Mouse (Mus musculus) Patski (cell line): ENCODE results near the gene Uckl1. TPM values are rescaled to one million over a fixed set of nuclear protein-coding genes. Genes with fewer than 3 reads are reported as not detected.
A peak's percentile ranks its signal among the peaks of the same experiment; 100 is the strongest.

ENCODE experiments used
- ATAC-seq: fragments of 100-300 bp; one replicate; pipeline ENCODE4 v1.8.0; 2021
- CTCF ChIA-PET: fragments of 350-600 bp; sonication (Branson Sonifier 250); formaldehyde crosslinking; loops from one replicate; lab custom pipeline; 2022; ENCODE audit warnings: inconsistent platforms; lab: Charles Lee
- POLR2A ChIA-PET: fragments of 350-600 bp; sonication (Branson Sonifier 250); formaldehyde crosslinking; loops from one replicate; lab custom pipeline; 2022; ENCODE audit warnings: antibody characterized with exemption, inconsistent platforms; lab: Charles Lee
- DNase-seq: peaks from one replicate; pipeline ENCODE4 v3.0.0-alpha.2; 2011; ENCODE audit warnings: low read depth, low spot score
- H3K27me3 ChIP-seq: fragments of 371-371 bp; one replicate; pipeline ENCODE4 v1.5.1; 2021
- CTCF ChIP-seq: fragments of 100-300 bp; IDR thresholded peaks from one replicate; pipeline ENCODE4 v1.5.1; 2021
- in situ Hi-C: fragments of 300-500 bp; cut with MboI; formaldehyde crosslinking; loops from 3 replicates; pipeline ENCODE4 v1.11.1; 2018; ENCODE audit warnings: low pct_unique_long_range_greater_than_20kb, mixed read lengths
- polyA plus RNA-seq: library from polyadenylated mRNA; unstranded; gene quantifications from one replicate; pipeline ENCODE4 v1.2.3, GENCODE M21; 2021

The Uckl1 gene
- polyA plus RNA-seq, 1 experiment from 2014 or later: 116 TPM

DNA sequence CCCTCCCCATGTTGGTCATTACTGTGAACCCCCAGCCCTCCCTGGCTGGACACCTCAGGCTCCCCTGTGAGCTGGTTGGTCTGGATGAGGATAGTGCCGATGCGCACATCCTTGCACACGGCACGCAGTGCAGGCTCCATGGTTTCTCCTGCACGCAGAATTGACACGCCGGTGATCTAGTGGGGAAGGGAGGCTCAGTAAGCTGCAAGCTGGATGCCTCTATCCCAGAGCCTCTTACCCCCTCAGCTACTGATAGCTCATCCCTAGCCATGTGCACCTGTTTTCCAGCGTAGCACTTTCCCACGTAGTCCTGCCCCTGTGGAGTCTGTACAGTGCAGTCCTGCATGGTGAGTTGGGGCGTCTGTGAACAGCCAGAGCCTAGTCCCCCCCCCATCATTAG, 14.8 kb downstream of the Uckl1 start:
- no peak for DNase-seq
- in situ Hi-C loops: no loop called here
- ChIA-PET CTCF (interaction anchor here (2.6 to 7.8 kb wide), 5 partner anchors 9 to 159 kb away, joined by 8 to 69 read pairs (median 18); no protein-coding TSS in a partner anchor), POLR2A (interaction anchor here (0.9 to 2.5 kb wide), 2 partner anchors 9 to 49 kb away, joined by 3 to 9 read pairs; partner anchors contain the start of gene Dnajc5)
- no peak for TF ChIP-seq CTCF
- no peaks in the 10 kb centered on the region for H3K27me3 ChIP-seq
- ATAC-seq: no peak

DNA sequence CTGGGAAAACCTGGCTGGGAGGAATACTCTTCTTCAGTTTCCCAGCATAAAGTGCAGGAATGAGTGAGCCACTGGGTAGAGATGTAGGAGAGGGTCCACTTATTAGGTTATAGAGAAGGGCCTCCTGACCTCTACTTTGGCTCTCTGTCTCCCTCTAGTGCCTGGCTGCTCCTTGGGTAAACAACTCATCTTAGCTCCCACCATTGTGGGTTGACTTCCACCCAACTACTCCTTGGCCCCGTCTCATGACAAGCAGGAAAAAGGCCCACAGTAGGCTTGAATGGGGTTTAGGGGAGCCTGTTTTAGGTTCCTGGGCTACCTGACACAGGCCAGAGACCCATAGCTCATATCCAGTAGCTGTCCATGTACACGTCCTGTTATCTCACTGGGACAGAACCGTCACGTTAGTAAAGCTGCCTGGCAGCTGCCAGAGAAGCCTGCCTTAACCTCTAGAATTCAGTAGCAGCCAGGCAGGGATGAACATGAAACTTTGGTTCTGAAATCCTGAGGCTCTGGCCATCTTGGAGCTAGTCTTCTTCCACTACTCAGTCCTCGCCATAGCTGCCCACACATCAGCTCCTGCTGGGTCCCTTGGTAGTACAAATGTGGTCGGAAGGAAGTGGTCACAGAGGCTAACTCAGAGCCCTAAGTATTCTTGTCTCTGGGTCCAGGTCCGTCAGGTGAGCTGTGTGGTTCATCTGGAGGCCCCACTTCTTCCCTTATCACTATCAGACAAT, 16.3 kb downstream of the Uckl1 start:
- no peak for TF ChIP-seq CTCF
- ATAC-seq: no peak
- ChIA-PET POLR2A (interaction anchor here (0.6 to 2.5 kb wide), 6 partner anchors 10 to 62 kb away, joined by 3 to 9 read pairs (median 5); partner anchors contain the start of gene Dnajc5), CTCF (interaction anchor here (0.6 to 7.8 kb wide), 22 partner anchors 11 to 234 kb away, joined by 3 to 69 read pairs (median 7); no protein-coding TSS in a partner anchor)
- DNase-seq: no peak
- no peaks in the 10 kb centered on the region for H3K27me3 ChIP-seq
- in situ Hi-C loops: no loop called here

DNA sequence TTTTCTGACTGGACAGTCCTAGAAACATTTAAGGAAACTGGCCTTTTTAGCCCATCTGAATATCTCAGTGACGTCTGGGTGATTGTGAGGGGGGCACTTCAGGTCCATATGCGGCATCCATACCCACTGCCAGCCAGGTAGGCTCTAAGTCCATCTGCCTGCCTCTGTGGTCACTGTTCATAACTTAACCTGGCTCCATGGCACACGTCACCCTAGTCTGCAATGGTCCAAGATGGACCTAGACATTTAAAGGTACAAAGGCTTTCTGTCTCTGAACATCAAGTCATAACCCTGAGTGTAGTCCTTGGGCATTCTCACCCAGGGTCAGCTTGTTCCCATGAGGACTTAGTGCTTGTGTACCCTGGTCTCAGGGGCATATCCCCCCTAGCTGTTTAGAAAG, 17.4 kb downstream of the Uckl1 start:
- POLR2A ChIA-PET: interaction anchor here (0.5 to 1.0 kb wide), 3 partner anchors 19 to 45 kb away, joined by 3 read pairs; no protein-coding TSS in a partner anchor
- CTCF ChIA-PET: interaction anchor here (0.6 to 7.8 kb wide), 12 partner anchors 10 to 173 kb away, joined by 3 to 69 read pairs (median 8); no protein-coding TSS in a partner anchor

DNA sequence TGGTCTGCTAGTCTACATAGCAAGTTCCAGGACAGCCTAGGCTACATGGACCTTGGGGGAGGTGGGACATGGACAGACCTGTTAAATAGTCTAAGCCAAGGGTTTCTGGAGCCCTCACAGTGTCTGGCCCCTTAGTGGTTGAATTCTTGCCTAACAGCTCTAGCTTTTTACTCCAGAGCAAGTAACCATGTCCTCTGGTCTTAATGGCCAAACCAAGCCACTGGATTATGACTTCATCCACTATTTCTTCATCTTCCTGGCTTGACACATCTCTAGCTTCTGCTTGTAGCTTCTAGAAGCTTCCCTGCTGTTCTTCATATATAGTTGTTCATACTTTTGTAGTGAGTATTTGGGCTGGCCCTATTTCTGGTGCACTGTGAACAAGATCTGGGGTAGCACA, 30.9 kb downstream of the Uckl1 start:
- CTCF ChIA-PET: interaction anchor here (0.6 to 2.1 kb wide), 10 partner anchors 9 to 35 kb away, joined by 3 to 13 read pairs (median 4); no protein-coding TSS in a partner anchor
- H3K27me3 ChIP-seq: no peaks in the 10 kb centered on the region
- DNase-seq (no peak), ATAC-seq (peak; percentile 35)
- POLR2A ChIA-PET: interaction anchor here (1.1 to 1.6 kb wide), 2 partner anchors 12 to 31 kb away, joined by 3 to 5 read pairs; no protein-coding TSS in a partner anchor
- in situ Hi-C loops: no loop called here
- TF ChIP-seq CTCF: no peak

More for the DNA sequence above, 17.4 kb downstream of the Uckl1 start:
- in situ Hi-C loops: no loop called here
- DNase-seq: no peak
- no peak for TF ChIP-seq CTCF
- no peaks in the 10 kb centered on the region for H3K27me3 ChIP-seq
- ATAC-seq: no peak

DNA sequence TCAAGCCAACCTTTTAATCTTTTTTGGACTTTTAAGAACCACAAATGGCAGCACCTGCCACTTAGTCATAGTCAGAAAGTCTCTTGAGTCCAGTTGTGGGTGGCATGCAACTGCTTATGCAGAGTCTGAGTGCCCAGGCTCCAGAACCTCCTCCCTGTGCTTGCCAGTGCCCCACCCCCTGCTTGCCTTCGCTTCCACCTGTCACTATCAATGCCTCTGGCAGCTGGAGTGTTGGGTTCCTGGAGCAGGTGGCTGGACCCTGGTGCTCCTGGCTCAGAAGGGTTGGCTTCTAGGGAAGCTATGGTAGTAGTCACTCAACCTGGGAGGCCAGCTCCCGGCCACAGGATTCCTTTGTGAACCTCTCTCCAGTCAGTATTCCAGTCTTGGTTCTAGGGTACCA, 34.5 kb downstream of the Uckl1 start:
- no peak for ATAC-seq
- POLR2A ChIA-PET: no interaction called here
- no peaks in the 10 kb centered on the region for H3K27me3 ChIP-seq
- CTCF ChIA-PET: interaction anchor here (1.1 to 1.9 kb wide), 4 partner anchors 8 to 19 kb away, joined by 3 to 8 read pairs (median 5); no protein-coding TSS in a partner anchor
- in situ Hi-C loops: no loop called here
- TF ChIP-seq CTCF: no peak
- DNase-seq: no peak

DNA sequence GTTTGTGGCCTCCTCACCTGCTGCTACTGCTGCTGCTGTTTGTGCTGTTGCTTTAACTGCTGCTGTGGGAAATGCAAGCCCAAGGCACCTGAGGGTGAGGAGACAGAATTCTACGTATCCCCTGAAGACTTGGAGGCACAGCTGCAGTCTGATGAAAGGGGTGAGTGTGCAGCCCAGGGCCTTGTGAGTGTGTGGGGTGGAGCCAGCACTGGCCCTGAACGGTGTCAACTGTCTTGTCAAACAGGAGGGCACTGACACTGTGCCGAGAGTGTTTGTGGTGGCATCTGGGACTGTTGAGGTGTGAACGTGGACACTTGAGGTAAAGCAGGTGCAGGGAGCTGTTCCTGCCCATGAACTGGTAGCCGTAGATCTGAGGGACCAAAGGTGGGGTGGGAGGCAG, 36.0 kb downstream of the Uckl1 start:
- ATAC-seq: no peak
- in situ Hi-C loops: no loop called here
- CTCF ChIA-PET: no interaction called here
- DNase-seq: no peak
- no peak for TF ChIP-seq CTCF
- no peaks in the 10 kb centered on the region for H3K27me3 ChIP-seq
- POLR2A ChIA-PET: interaction anchor here (0.7 kb wide), 1 partner anchor 13 kb away, joined by 3 read pairs; no protein-coding TSS in a partner anchor

DNA sequence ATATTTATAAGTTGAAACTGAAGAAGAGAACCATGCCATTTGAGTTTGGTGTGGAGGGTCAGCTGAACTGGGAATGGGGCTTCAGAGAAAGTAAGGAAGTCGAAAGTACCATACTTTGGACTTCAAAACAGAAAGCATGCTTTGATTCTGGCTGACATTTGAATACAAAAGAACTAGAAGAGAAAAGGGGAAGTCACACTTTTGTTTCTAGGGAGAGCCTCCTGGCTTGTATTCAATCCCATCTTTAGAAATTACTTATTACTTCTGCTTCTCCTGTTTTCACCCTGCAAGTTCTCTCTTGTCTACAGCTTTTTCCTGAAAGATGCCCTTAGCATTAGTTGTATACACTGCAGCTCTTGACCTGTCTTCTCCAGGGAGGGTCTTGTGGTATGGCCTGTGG, 36.5 kb downstream of the Uckl1 start:
- no peak for TF ChIP-seq CTCF
- no peaks in the 10 kb centered on the region for H3K27me3 ChIP-seq
- ChIA-PET CTCF (no interaction called here), POLR2A (interaction anchor here (0.6 to 0.7 kb wide), 2 partner anchors 13 to 19 kb away, joined by 3 read pairs; no protein-coding TSS in a partner anchor)
- ATAC-seq (no peak), DNase-seq (no peak)
- in situ Hi-C loops: no loop called here

DNA sequence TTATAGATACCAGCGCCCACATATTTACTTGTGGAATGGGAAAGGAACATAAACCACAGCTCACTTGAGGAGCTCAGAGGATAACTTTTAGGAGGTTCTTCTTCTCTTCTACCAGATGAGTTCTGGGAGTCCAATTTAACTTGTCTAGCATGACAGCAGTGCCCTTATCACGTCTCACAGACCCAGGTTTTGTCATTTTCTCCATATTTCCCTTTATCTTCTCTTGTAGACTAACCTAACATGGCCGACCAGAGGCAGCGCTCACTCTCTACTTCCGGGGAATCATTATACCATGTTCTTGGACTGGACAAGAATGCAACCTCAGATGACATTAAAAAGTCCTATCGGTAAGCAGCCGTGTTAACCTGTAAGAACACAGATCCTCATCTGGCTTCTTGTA, 38.5 kb downstream of the Uckl1 start:
- CTCF ChIA-PET: no interaction called here
- DNase-seq: no peak
- POLR2A ChIA-PET: no interaction called here
- no peak for ATAC-seq
- H3K27me3 ChIP-seq: no peaks in the 10 kb centered on the region
- in situ Hi-C loops: no loop called here
- no peak for TF ChIP-seq CTCF

DNA sequence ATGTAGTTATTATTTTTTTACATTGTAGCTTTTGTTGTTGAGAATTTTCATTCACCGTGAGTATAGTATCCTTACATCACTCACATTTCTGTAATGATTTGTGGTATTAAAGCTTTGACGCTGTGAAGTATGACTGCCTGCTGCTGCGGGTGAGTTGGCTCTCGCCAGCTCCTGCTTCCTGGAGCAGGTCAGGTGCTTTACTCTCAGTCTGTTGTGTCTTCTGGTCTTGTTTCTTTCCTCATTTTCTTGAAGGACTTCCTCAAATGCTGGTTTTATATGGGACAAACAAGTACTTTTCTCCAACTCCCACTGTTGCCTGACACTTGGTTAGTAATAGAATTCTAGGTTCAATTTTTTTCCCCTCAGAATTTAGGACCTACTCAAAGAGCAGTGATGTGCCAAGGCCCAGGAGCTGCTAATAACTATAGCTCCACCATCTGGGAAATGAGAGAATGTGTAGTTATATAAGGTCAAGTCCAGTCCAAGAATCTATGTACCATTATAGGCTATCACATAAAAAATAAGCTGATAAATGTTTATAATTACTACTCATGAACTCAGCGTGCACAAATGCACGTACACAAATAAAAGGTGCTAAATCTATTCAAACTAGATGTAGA, 42.8 kb downstream of the Uckl1 start:
- ATAC-seq (no peak), DNase-seq (no peak)
- in situ Hi-C loops: no loop called here
- ChIA-PET CTCF (interaction anchor here (0.7 to 2.9 kb wide), 5 partner anchors 9 to 19 kb away, joined by 4 to 12 read pairs (median 4); no protein-coding TSS in a partner anchor), POLR2A (interaction anchor here (0.7 to 1.7 kb wide), 2 partner anchors 19 to 21 kb away, joined by 4 read pairs; no protein-coding TSS in a partner anchor)
- TF ChIP-seq CTCF: no peak
- H3K27me3 ChIP-seq: no peaks in the 10 kb centered on the region

DNA sequence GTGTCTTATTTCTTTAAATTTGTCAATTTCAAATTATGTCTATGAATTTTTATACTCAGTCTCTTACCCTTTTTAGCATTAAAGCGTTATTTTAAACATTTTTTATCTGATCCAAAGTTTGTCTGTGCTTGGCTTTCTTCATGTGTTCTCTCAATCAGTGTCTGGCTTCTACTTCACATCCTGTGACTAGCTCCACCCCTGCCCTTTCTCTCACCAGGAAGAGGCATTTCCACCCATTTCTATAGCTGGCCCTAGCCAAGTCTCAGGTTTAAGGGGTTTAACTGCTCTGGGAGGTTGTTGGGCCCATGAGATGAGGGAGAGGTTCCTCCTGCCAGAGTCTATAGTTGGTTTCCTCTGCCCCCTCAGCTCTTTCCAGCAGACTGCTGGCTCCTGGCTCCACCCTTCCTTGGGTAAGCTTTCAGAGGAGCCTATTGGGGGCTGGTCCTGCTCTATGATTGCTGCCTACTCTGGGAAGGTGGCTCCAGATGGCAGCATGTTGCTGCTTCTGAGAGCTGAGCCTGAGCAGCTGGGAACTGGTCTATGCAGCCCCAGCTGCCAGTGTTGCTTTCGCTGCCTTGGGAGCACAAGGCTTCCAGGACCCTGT, 47.1 kb downstream of the Uckl1 start:
- DNase-seq (no peak), ATAC-seq (no peak)
- ChIA-PET POLR2A (interaction anchor here (0.7 to 1.2 kb wide), 2 partner anchors 10 to 28 kb away, joined by 3 read pairs; no protein-coding TSS in a partner anchor), CTCF (interaction anchor here (0.8 to 1.4 kb wide), 4 partner anchors 11 to 31 kb away, joined by 3 to 5 read pairs (median 4); no protein-coding TSS in a partner anchor)
- in situ Hi-C loops: no loop called here
- no peak for TF ChIP-seq CTCF
- H3K27me3 ChIP-seq: no peaks in the 10 kb centered on the region
